Mouse (Mus musculus) heart, postnatal 0 days (tissue): ENCODE data around the gene Il9.

ENCODE experiments used
- CTCF ChIP-seq: IDR thresholded peaks from 2 replicates; pipeline ENCODE4 v1.5.1; 2016; ENCODE audit warnings: antibody characterized with exemption, control low read depth, low read depth
- EP300 ChIP-seq: IDR thresholded peaks from 2 replicates; pipeline ENCODE4 v1.6.1; 2016; ENCODE audit warnings: antibody characterized with exemption, low read depth

- no peak for TF ChIP-seq CTCF
- TF ChIP-seq EP300: no peak
Observed at GRCm38 (mm10) chr13:56528281-56528680, 46.2 kb upstream of the Il9 start.
